Mouse (Mus musculus): Measurements from ENCODE around the gene Rnf220. TPM values are rescaled to one million over a fixed set of nuclear protein-coding genes. Genes with fewer than 3 reads are reported as not detected.

The Rnf220 gene
- polyA plus RNA-seq, 1 experiment, result 84.5 TPM

GRCm38 (mm10) chr4:117491840-117492239 lies 5.0 kb downstream of the Rnf220 start:
- no peak for TF ChIP-seq CTCF (IDR thresholded peaks at IDR 0.05; ENCODE audit: low read depth, low read length)
- no peak for TF ChIP-seq POLR2A (IDR thresholded peaks at IDR 0.05; ENCODE audit: borderline replicate concordance, low read depth, low read length)
- no peak overlapping the region for H3K4me3 ChIP-seq (ENCODE audit: insufficient read depth, low read length)
- H3K4me1 ChIP-seq (ENCODE audit: control insufficient read depth, insufficient read depth, low read length), result no peaks in the 10 kb centered on the region
- no peak overlapping the region for H3K27ac ChIP-seq (ENCODE audit: insufficient read depth, low read depth, low read length)

- Histone ChIP-seq H3K4me3 (ENCODE audit: insufficient read depth, low read length) (no peak overlapping the region), H3K27ac (ENCODE audit: insufficient read depth, low read depth, low read length) (no peak overlapping the region), H3K4me1 (ENCODE audit: control insufficient read depth, insufficient read depth, low read length) (no peaks in the 10 kb centered on the region)
- no peak for TF ChIP-seq CTCF (IDR thresholded peaks at IDR 0.05; ENCODE audit: low read depth, low read length)
- TF ChIP-seq POLR2A (IDR thresholded peaks at IDR 0.05; ENCODE audit: borderline replicate concordance, low read depth, low read length), result no peak
Observed at GRCm38 (mm10) chr4:117489975-117490374, 6.9 kb downstream of the Rnf220 start.

GRCm38 (mm10) chr4:117489566-117489965 lies 7.3 kb downstream of the Rnf220 start:
- no peak for TF ChIP-seq CTCF (IDR thresholded peaks at IDR 0.05; ENCODE audit: low read depth, low read length)
- TF ChIP-seq POLR2A (IDR thresholded peaks at IDR 0.05; ENCODE audit: borderline replicate concordance, low read depth, low read length), result no peak
- no peaks in the 10 kb centered on the region for H3K4me1 ChIP-seq (ENCODE audit: control insufficient read depth, insufficient read depth, low read length)
- no peak overlapping the region for H3K27ac ChIP-seq (ENCODE audit: insufficient read depth, low read depth, low read length)
- no peak overlapping the region for H3K4me3 ChIP-seq (ENCODE audit: insufficient read depth, low read length)

GRCm38 (mm10) chr4:117487471-117487870 lies 9.4 kb downstream of the Rnf220 start:
- TF ChIP-seq POLR2A (IDR thresholded peaks at IDR 0.05; ENCODE audit: borderline replicate concordance, low read depth, low read length), result no peak
- no peak for TF ChIP-seq CTCF (IDR thresholded peaks at IDR 0.05; ENCODE audit: low read depth, low read length)
- Histone ChIP-seq H3K4me1 (ENCODE audit: control insufficient read depth, insufficient read depth, low read length) (no peaks in the 10 kb centered on the region), H3K27ac (ENCODE audit: insufficient read depth, low read depth, low read length) (no peak overlapping the region), H3K4me3 (ENCODE audit: insufficient read depth, low read length) (no peak overlapping the region)

- H3K4me1 ChIP-seq (ENCODE audit: control insufficient read depth, insufficient read depth, low read length), result no peaks in the 10 kb centered on the region
- no peak overlapping the region for H3K27ac ChIP-seq (ENCODE audit: insufficient read depth, low read depth, low read length)
- H3K4me3 ChIP-seq (ENCODE audit: insufficient read depth, low read length), result no peak overlapping the region
- no peak for TF ChIP-seq POLR2A (IDR thresholded peaks at IDR 0.05; ENCODE audit: borderline replicate concordance, low read depth, low read length)
- TF ChIP-seq CTCF (IDR thresholded peaks at IDR 0.05; ENCODE audit: low read depth, low read length), result no peak
Observed at GRCm38 (mm10) chr4:117486188-117486587, 10.7 kb downstream of the Rnf220 start.

GRCm38 (mm10) chr4:117485045-117485780 lies 11.6 kb downstream of the Rnf220 start:
- Histone ChIP-seq H3K27ac (ENCODE audit: insufficient read depth, low read depth, low read length) (no peak overlapping the region), H3K4me1 (ENCODE audit: control insufficient read depth, insufficient read depth, low read length) (no peaks in the 10 kb centered on the region), H3K4me3 (ENCODE audit: insufficient read depth, low read length) (no peak overlapping the region)
- TF ChIP-seq POLR2A (IDR thresholded peaks at IDR 0.05; ENCODE audit: borderline replicate concordance, low read depth, low read length) (no peak), CTCF (IDR thresholded peaks at IDR 0.05; ENCODE audit: low read depth, low read length) (no peak)

- H3K27ac ChIP-seq (ENCODE audit: insufficient read depth, low read depth, low read length), result no peak overlapping the region
- peak overlapping the region; percentile 56 for H3K4me3 ChIP-seq (ENCODE audit: insufficient read depth, low read length)
- no peak for TF ChIP-seq POLR2A (IDR thresholded peaks at IDR 0.05; ENCODE audit: borderline replicate concordance, low read depth, low read length)
- no peak for TF ChIP-seq CTCF (IDR thresholded peaks at IDR 0.05; ENCODE audit: low read depth, low read length)
- no peaks in the 10 kb centered on the region for H3K4me1 ChIP-seq (ENCODE audit: control insufficient read depth, insufficient read depth, low read length)
Observed at GRCm38 (mm10) chr4:117484256-117485044, 12.4 kb downstream of the Rnf220 start.

GRCm38 (mm10) chr4:117483931-117484255 lies 13.0 kb downstream of the Rnf220 start:
- H3K27ac ChIP-seq (ENCODE audit: insufficient read depth, low read depth, low read length), result no peak overlapping the region

GRCm38 (mm10) chr4:117482103-117482502 lies 14.7 kb downstream of the Rnf220 start:
- TF ChIP-seq POLR2A (IDR thresholded peaks at IDR 0.05; ENCODE audit: borderline replicate concordance, low read depth, low read length) (no peak), CTCF (IDR thresholded peaks at IDR 0.05; ENCODE audit: low read depth, low read length) (no peak)
- H3K4me1 ChIP-seq (ENCODE audit: control insufficient read depth, insufficient read depth, low read length), result peaks cover 9% of the 10 kb centered on the region
- no peak overlapping the region for H3K27ac ChIP-seq (ENCODE audit: insufficient read depth, low read depth, low read length)
- no peak overlapping the region for H3K4me3 ChIP-seq (ENCODE audit: insufficient read depth, low read length)

More at GRCm38 (mm10) chr4:117483931-117484255, 13.0 kb downstream of the Rnf220 start:
- Histone ChIP-seq H3K4me1 (ENCODE audit: control insufficient read depth, insufficient read depth, low read length) (peaks cover under 1% of the 10 kb centered on the region; the same call in 1 of the 2 replicates), H3K4me3 (ENCODE audit: insufficient read depth, low read length) (peak overlapping the region; percentile 56)
- TF ChIP-seq POLR2A (IDR thresholded peaks at IDR 0.05; ENCODE audit: borderline replicate concordance, low read depth, low read length), result no peak
- no peak for TF ChIP-seq CTCF (IDR thresholded peaks at IDR 0.05; ENCODE audit: low read depth, low read length)
